Mouse (Mus musculus) cerebellum, adult 2 months (tissue): ENCODE results near the gene Ofcc1.

Experiments
- CTCF ChIP-seq: fragments of 200-500 bp; IDR thresholded peaks from 2 replicates; pipeline ENCODE4 v1.5.1; 2011; ENCODE audit warnings: low read depth, mild to moderate bottlenecking, control low read depth, low read length, moderate library complexity, borderline replicate concordance; ENCODE audit not compliant: insufficient read depth
- POLR2A ChIP-seq: fragments of 200-500 bp; IDR thresholded peaks from 2 replicates; pipeline ENCODE4 v1.6.1; 2011; ENCODE audit warnings: low read length, control low read depth, borderline replicate concordance; ENCODE audit not compliant: insufficient read depth

DNA sequence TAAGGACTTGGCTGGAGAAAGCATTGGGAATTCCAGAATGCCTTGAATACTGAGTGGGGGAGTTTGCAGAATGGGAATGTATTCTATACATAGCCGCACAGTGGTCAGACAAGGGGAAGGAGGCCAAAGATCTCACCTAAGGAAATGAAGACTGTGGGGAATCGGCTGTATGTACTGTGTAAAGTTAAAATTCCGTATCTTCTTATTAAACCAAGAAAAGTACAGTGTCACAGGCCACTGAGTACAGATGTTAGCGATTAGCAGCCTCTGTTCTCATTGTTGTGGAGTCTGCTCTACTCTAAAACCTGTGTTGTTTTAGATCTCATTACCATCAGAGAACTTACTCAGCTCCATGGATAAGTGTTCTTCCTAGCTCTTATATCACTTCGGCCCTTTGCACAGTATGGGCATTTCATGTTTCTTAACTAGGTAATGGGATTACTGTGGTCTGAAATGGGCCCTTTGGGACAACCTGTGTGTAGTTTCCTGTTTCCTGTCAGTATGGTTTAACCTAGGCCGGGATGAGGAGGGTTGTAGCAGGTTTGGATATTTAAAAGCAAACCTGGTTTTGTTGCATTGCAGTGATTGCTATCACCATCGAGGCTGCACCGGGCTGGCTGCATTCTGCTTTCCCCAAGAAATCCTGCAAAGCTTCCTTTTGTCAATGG lies 392.8 kb downstream of the Ofcc1 start:
- TF ChIP-seq POLR2A (no peak), CTCF (no peak)
